Mouse (Mus musculus) G1E-ER4 (cell line): ENCODE measurements around the gene Prune1. TPM values are rescaled to one million over a fixed set of nuclear protein-coding genes. Genes with fewer than 3 reads are reported as not detected.

Source experiments
- GATA1 ChIP-seq: IDR thresholded peaks from one replicate; pipeline ENCODE4 v1.8.0; 2012; ENCODE audit warnings: low read length, inconsistent platforms
- polyA plus RNA-seq: library from polyadenylated mRNA; stranded (reverse); fragments of >175 nt; gene quantifications from 2 replicates; pipeline ENCODE4 v1.2.3, GENCODE M21; 2012

Prune1 gene
- polyA plus RNA-seq, 1 experiment: 2.4 TPM

GRCm38 (mm10) chr3:95270766-95271364 is 11.0 kb downstream of the Prune1 start:
- TF ChIP-seq GATA1: no peak

GRCm38 (mm10) chr3:95269789-95270188 is 12.1 kb downstream of the Prune1 start:
- no peak for TF ChIP-seq GATA1

GRCm38 (mm10) chr3:95267855-95268254 is 14.0 kb downstream of the Prune1 start:
- TF ChIP-seq GATA1: no peak

DNA sequence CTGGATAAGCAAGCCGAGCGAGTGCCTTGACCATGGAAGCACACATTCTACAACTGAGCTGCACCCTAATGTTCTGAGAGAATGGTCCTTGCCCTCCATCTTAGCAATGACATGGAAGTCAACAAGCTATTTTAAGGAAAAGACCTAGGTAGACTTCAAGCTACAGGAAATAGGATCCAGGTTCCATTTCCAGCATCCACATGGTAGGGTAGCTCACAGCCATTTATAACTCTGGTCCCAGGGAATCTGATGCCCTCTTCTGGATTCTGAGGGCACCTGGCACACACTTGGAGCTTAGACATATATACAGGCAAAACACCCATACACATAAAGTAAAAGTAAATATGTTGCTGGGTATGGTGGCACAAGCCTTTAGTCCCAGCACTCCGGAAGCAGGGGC is 15.8 kb downstream of the Prune1 start:
- TF ChIP-seq GATA1: no peak

DNA sequence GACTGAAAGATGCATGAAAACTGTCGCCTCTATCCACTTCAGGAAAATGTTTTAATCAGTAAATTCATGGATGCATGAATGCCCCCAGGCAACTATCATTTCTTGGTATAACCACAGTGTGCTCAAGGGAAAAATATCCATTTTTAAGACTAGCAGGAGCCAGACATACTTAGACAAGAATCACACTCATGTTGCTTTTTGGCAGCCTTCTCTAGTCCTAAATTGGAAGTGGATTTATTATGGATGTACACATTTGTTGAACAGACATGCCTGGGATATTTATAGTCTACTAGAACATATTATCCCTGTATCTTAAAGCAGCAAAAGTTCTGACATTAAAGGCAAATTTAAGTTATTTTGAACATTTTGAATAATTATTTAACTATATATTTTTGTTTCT is 17.2 kb downstream of the Prune1 start:
- no peak for TF ChIP-seq GATA1

DNA sequence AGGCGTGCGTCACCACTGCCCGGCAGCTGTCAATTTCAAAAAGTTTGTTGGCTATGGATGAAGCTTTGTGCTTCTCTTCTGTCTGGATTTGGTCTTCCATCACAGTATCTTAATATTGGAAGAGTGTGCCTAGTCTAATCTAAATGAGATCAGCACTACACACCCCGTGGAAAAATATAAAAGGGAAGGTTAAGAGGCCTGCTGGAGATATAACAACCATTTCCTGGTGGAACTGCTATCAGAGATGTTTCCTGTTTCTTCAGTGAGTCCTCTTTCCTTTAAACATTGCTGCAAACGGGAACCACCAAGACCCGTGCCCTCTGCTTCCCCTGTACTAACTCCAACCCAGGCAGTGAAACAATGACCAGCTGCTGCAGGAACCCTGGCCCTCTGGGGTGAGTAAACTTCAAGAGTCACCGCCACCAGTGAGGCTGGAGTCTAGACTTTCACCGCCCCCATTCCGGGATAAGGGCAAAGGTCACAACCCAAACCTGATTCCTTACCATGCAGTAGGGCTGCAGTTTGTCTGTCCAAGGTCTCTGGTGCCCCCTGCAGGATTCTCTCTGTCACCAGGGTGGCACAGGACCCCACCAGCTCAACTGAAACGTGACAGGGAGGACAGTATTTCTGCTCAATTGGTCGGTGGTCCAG is 18.7 kb downstream of the Prune1 start:
- TF ChIP-seq GATA1: no peak

- no peak for TF ChIP-seq GATA1
These were observed 19.9 kb downstream of the Prune1 start for GRCm38 (mm10) chr3:95261975-95262374.

GRCm38 (mm10) chr3:95256931-95257330 is 24.9 kb downstream of the Prune1 start:
- TF ChIP-seq GATA1: no peak

GRCm38 (mm10) chr3:95250783-95251424 is 31.0 kb downstream of the Prune1 start, which contains the start of gene Bnipl:
TSS of gene Bnipl (minus strand) at chr3:95251193.
- no peak for TF ChIP-seq GATA1

DNA sequence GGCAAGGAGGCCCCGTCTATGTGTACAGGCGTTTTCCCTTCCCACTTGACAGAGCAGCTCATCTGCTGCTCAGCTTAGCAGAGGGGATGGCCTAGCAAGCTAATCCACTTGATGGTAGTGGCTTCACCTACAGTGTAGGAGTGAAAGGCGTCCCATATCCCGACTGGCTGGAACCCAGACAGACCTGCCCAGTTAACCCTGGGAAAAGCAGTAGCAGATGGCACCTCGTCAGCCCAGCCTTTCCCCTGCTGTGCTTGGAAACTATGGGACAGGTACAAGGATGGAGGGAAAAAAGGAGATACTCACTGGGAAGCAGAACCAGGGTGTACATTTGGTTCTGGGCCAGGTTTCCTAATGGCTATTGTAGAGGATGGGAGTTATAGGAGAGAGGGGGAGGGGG is 31.5 kb downstream of the Prune1 start:
- TF ChIP-seq GATA1: no peak

- TF ChIP-seq GATA1: no peak
These were observed 34.1 kb downstream of the Prune1 start for GRCm38 (mm10) chr3:95247660-95248336.

DNA sequence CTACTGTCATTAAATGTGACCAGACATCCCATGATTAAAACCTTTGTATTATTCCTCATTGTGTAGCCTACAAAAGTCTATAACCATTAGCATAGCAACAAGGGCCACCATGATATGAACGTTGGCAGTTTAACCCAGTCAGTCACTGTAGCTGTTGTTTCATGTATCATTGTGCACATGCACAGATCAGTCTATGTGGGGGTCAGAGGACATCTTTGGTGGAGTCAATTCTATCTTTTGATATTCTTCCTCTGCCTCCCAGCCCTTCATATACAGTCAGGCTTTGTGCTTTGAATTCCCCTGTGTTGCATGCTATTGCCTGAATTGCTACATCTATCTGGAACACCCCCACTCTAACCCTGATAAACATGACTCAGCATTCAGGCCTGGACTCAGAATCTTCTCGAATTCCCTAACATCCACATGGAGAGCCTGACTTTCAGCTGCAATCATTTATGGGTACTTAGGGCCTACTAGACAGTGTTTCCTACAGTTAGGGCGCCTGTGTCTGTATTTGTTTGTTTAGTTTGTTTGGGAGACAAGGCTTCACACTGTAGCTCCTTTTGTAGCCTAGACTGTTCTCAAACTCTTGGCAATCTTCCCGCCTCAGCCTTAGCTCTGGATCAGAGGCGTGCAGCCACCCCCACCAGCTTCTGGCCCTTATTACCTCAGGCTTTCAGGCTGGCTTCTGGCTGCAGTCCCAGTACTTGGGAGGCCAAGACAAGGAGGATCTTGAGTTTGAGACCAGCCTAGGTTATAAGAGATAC is 35.2 kb downstream of the Prune1 start:
- TF ChIP-seq GATA1: no peak

GRCm38 (mm10) chr3:95243086-95243485 is 38.8 kb downstream of the Prune1 start:
- no peak for TF ChIP-seq GATA1

GRCm38 (mm10) chr3:95241498-95241897 is 40.4 kb downstream of the Prune1 start, which contains the start of gene Gm128:
TSS of gene Gm128 (minus strand) at chr3:95241598.
- no peak for TF ChIP-seq GATA1

DNA sequence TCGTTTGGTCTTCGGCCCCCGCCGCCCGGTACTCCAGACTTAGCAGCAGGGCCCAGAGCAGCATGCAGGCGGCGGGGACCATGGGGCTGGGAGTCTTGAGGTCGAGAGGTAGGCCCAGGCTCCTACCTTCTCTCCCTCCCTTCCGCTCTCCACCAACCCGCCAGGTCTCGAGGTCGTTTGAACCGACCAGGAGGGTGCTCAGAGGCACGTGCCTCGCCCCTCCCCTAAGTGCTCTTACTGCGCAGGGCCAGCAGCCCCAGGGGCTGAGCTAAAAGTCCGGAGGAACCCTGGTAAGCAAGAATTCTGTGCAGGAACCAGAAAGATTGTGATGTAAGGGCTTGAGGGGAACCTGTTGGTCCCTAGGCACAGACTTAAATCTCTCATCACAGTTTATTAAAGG is 41.0 kb downstream of the Prune1 start:
- TF ChIP-seq GATA1: no peak
